Mouse (Mus musculus): ENCODE results near the gene Zcchc14. TPM values are rescaled to one million over a fixed set of nuclear protein-coding genes. Genes with fewer than 3 reads are reported as not detected.

Zcchc14 gene
- polyA plus RNA-seq, 1 experiment from 2014 or later: 40.2 TPM

DNA sequence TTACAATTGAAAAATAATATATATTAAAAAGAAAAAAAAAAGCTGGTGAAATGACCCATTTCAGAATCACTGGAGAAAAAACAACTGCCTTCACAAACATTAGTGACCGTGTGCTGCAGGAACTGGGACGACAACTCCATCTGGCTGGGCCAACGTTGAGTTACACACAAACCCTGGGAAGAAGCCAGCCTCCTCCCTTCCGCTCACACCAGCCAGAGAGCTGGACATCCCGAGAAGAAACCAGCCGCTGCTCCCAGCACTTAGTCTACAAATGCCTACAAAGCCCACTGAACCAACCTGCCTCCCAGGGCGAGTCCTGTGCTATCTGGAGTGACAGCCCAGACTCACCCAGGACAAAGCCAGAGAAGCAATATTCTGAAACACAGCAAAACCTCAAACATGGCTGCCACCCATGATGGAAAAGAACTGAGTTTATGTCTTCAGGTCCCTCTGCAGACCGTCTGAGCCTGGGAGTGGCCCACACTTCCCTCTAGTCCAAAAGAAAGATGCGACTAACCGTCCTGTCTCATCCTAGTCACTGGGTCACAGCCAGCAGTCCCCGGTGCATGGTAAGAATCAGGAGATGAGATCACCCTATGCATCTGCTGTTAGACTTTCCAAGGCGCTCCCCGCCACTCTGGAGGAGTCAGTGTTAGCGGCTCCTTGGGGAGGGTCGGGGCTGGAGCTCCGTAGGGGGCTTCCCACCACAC lies 90.9 kb downstream of the Zcchc14 start:
- Histone ChIP-seq H3K9ac (replicated peaks; ENCODE audit: low read depth, low read length) (no peak overlapping the region), H3K27me3 (ENCODE audit: control insufficient read depth, insufficient read depth, low read length) (no peaks in the 10 kb centered on the region), H3K9me3 (ENCODE audit: control insufficient read depth, low read length) (no peaks in the 10 kb centered on the region), H3K36me3 (ENCODE audit: control insufficient read depth, insufficient read depth, low read length) (peaks cover 13% of the 10 kb centered on the region; the same call in 1 of the 2 replicates), H3K4me3 (ENCODE audit: low read depth, low read length) (no peak overlapping the region), H3K27ac (ENCODE audit: low read depth, low read length) (no peak overlapping the region), H3K4me1 (ENCODE audit: control insufficient read depth, insufficient read depth, low read length) (0 out of 2 replicates have a peak, but pooled peaks cover 3% of the 10 kb centered on the region), H3K4me2 (ENCODE audit: low read depth, low read length) (no peak overlapping the region)
- WGBS: 84% methylated on average over 16 of the region's 16 CpGs
- no peak for ATAC-seq (ENCODE audit: low read depth)

DNA sequence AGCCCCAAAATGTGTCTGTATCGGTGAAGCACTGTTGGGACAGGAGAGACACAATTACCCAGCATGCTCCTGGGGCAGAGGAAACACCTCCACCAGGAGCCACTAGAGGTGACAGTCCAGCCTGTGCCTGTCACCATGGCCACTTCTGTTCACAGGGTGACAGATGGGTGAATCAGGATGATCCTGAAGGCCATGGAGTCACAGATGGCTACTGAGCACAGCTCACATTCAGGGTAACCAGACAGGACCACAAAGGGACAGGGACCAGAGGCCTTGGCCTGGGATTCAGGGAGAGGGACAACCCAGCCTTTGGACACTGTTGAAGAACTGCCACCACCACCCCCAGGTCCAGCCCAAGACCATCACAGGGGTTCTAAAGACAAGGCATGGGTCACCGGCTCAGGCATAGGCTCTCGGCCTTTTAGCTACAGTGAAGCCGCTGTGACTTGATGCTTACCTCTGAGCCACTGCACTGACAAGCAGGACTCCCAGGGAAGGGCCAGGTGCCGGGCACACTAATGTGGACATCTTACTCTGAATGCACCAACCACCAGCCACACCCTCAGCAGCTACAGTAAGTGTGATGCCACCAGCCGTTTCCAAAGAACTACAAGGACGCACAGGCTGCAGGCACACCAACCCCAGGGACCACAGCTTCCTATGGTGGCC lies 92.1 kb downstream of the Zcchc14 start:
- H3K36me3 ChIP-seq (ENCODE audit: control insufficient read depth, insufficient read depth, low read length): peaks cover 13% of the 10 kb centered on the region; the same call in 1 of the 2 replicates
- no peak overlapping the region for H3K27ac ChIP-seq (ENCODE audit: low read depth, low read length)
- no peak overlapping the region for H3K4me3 ChIP-seq (ENCODE audit: low read depth, low read length)
- WGBS: 95% methylated on average over 7 of the region's 7 CpGs
- H3K27me3 ChIP-seq (ENCODE audit: control insufficient read depth, insufficient read depth, low read length): no peaks in the 10 kb centered on the region
- H3K9ac ChIP-seq (replicated peaks; ENCODE audit: low read depth, low read length): no peak overlapping the region
- no peaks in the 10 kb centered on the region for H3K9me3 ChIP-seq (ENCODE audit: control insufficient read depth, low read length)
- no peak for ATAC-seq (ENCODE audit: low read depth)
- H3K4me2 ChIP-seq (ENCODE audit: low read depth, low read length): no peak overlapping the region
- H3K4me1 ChIP-seq (ENCODE audit: control insufficient read depth, insufficient read depth, low read length): 0 out of 2 replicates have a peak, but pooled peaks cover under 1% of the 10 kb centered on the region

DNA sequence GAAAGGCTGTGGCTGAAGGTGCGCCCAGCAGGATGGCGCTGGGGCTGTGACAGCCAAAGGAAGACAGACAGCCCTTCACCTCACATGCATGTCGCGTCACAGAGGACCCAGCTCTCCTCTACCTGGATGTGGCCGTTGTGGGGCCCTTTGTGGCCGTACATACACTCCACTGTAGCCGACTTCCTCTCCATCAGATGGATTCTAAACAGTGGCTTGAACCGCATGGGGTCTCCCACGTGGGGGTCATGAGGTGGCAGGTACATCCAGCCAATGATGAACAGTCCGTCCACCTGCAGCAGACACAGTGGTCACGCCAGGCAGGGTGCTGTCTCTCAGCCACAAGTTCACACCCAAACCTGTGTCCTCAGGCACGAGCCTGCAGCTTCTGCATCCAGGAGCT lies 92.9 kb downstream of the Zcchc14 start:
- H3K9ac ChIP-seq (replicated peaks; ENCODE audit: low read depth, low read length): no peak overlapping the region
- H3K9me3 ChIP-seq (ENCODE audit: control insufficient read depth, low read length): no peaks in the 10 kb centered on the region
- H3K27me3 ChIP-seq (ENCODE audit: control insufficient read depth, insufficient read depth, low read length): no peaks in the 10 kb centered on the region
- H3K36me3 ChIP-seq (ENCODE audit: control insufficient read depth, insufficient read depth, low read length): peaks cover 12% of the 10 kb centered on the region; the same call in 1 of the 2 replicates
- no peak overlapping the region for H3K4me2 ChIP-seq (ENCODE audit: low read depth, low read length)
- H3K4me3 ChIP-seq (ENCODE audit: low read depth, low read length): no peak overlapping the region
- H3K27ac ChIP-seq (ENCODE audit: low read depth, low read length): no peak overlapping the region
- no peak for ATAC-seq (ENCODE audit: low read depth)
- no peaks in the 10 kb centered on the region for H3K4me1 ChIP-seq (ENCODE audit: control insufficient read depth, insufficient read depth, low read length)
- 93% methylated on average over 12 of the region's 12 CpGs for WGBS

DNA sequence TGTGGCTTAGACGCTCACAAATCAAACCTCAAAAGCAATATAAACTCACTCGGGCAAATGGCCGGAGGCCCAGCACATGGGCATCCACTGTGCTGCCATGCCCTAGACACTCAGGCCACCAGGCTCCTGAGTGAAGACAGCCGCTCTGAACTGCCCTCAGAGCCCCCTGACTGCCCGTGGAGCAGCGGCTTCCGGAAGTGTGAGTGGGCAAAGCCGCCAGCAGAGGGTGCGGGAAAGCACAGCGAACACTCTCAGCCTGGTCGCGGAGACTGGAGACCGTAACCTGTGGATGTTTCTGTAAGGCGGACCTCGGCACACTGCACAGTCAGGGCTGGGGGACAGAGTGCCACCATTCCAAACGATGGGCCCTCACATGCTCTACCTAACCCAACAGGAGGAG lies 94.2 kb downstream of the Zcchc14 start:
- no peak overlapping the region for H3K9ac ChIP-seq (replicated peaks; ENCODE audit: low read depth, low read length)
- WGBS: 93% methylated on average over 16 of the region's 16 CpGs
- no peak for ATAC-seq (ENCODE audit: low read depth)
- H3K4me3 ChIP-seq (ENCODE audit: low read depth, low read length): no peak overlapping the region
- no peaks in the 10 kb centered on the region for H3K4me1 ChIP-seq (ENCODE audit: control insufficient read depth, insufficient read depth, low read length)
- H3K27ac ChIP-seq (ENCODE audit: low read depth, low read length): no peak overlapping the region
- no peaks in the 10 kb centered on the region for H3K9me3 ChIP-seq (ENCODE audit: control insufficient read depth, low read length)
- no peak overlapping the region for H3K4me2 ChIP-seq (ENCODE audit: low read depth, low read length)
- peaks cover 22% of the 10 kb centered on the region for H3K36me3 ChIP-seq (ENCODE audit: control insufficient read depth, insufficient read depth, low read length)
- no peaks in the 10 kb centered on the region for H3K27me3 ChIP-seq (ENCODE audit: control insufficient read depth, insufficient read depth, low read length)

DNA sequence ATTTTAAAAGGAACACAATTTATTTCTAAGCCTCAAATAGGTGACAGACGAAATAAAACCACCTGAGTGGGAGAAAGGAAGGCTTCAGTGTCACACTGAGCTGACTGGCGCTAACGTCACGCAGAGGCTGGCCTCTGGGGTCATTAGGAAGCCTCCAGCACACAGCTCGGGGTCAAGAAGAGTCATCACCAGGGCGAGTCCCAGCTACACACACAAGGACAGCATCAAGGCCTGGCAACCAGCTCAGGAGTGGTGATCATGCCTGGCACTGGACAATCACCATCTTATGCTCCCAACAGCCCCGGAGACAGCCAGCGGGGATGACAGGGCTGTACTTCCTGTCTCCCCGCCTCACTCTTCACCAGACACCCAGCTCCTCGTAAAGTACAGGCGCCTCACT lies 95.0 kb downstream of the Zcchc14 start:
- Histone ChIP-seq H3K36me3 (ENCODE audit: control insufficient read depth, insufficient read depth, low read length) (peaks cover 30% of the 10 kb centered on the region), H3K9me3 (ENCODE audit: control insufficient read depth, low read length) (no peaks in the 10 kb centered on the region), H3K27ac (ENCODE audit: low read depth, low read length) (no peak overlapping the region), H3K9ac (replicated peaks; ENCODE audit: low read depth, low read length) (no peak overlapping the region), H3K4me2 (ENCODE audit: low read depth, low read length) (no peak overlapping the region), H3K4me3 (ENCODE audit: low read depth, low read length) (no peak overlapping the region), H3K27me3 (ENCODE audit: control insufficient read depth, insufficient read depth, low read length) (no peaks in the 10 kb centered on the region), H3K4me1 (ENCODE audit: control insufficient read depth, insufficient read depth, low read length) (no peaks in the 10 kb centered on the region)
- no peak for ATAC-seq (ENCODE audit: low read depth)
- WGBS: 89% methylated on average over 11 of the region's 11 CpGs

DNA sequence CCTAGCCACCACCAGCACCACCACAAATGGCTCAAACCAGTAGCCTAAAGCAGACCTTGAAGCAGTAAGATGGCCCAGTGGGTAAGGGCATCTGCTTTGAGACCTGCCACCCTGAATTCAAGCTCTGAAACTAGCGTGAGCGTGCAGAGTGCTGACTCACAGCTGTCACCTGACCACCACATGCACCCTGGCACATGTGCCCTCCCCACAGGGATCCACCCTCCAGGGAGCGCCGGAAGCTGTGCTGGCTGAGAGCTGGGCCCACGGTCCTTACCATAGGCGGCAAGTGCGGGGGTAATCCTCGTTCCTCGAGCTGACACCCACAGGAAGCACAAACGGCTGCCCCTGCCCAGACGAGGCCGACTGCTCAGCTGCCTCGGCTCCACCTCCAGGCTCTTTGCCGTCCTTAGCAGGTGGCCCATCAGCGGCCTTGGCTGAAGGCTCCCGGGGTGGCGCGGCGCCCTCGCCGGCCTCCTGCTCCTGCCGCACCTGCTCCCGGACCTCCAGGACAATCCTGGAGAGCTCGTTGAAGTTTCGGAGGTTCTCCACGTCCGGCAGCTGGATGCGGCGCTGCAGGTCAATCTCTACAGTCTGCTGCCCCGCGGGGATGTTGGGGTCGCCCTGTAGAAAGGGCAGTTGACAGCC lies 98.7 kb downstream of the Zcchc14 start:
- Histone ChIP-seq H3K27ac (ENCODE audit: low read depth, low read length) (no peak overlapping the region), H3K27me3 (ENCODE audit: control insufficient read depth, insufficient read depth, low read length) (no peaks in the 10 kb centered on the region), H3K4me1 (ENCODE audit: control insufficient read depth, insufficient read depth, low read length) (no peaks in the 10 kb centered on the region), H3K9me3 (ENCODE audit: control insufficient read depth, low read length) (no peaks in the 10 kb centered on the region), H3K4me2 (ENCODE audit: low read depth, low read length) (no peak overlapping the region), H3K9ac (replicated peaks; ENCODE audit: low read depth, low read length) (no peak overlapping the region), H3K4me3 (ENCODE audit: low read depth, low read length) (no peak overlapping the region), H3K36me3 (ENCODE audit: control insufficient read depth, insufficient read depth, low read length) (peaks cover 28% of the 10 kb centered on the region)
- ATAC-seq (ENCODE audit: low read depth): no peak
- WGBS: 95% methylated on average over 32 of the region's 32 CpGs

DNA sequence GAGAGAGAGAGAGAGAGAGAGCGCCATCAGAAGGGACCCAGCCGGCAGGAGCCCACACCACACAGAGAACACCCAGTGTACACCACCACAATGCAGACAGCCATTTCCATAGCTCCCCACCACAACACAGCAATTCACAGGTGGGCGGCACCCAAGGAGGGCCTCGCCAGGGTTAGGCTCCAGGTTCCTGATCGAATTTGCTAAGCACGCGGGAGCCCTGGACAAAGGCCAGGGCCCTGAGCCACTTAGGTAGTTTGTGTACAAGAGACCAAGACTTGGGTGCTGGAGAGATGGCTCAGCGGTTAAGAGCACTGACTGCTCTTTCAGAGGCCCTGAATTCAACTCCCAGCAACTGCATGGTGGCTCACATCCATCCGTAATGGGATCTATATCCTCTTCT lies 100.2 kb downstream of the Zcchc14 start:
- 89% methylated on average over 7 of the region's 9 CpGs for WGBS
- Histone ChIP-seq H3K27ac (ENCODE audit: low read depth, low read length) (no peak overlapping the region), H3K4me1 (ENCODE audit: control insufficient read depth, insufficient read depth, low read length) (no peaks in the 10 kb centered on the region), H3K9me3 (ENCODE audit: control insufficient read depth, low read length) (no peaks in the 10 kb centered on the region), H3K27me3 (ENCODE audit: control insufficient read depth, insufficient read depth, low read length) (no peaks in the 10 kb centered on the region), H3K4me2 (ENCODE audit: low read depth, low read length) (no peak overlapping the region), H3K9ac (replicated peaks; ENCODE audit: low read depth, low read length) (no peak overlapping the region), H3K36me3 (ENCODE audit: control insufficient read depth, insufficient read depth, low read length) (peaks cover 23% of the 10 kb centered on the region), H3K4me3 (ENCODE audit: low read depth, low read length) (no peak overlapping the region)
- no peak for ATAC-seq (ENCODE audit: low read depth)

DNA sequence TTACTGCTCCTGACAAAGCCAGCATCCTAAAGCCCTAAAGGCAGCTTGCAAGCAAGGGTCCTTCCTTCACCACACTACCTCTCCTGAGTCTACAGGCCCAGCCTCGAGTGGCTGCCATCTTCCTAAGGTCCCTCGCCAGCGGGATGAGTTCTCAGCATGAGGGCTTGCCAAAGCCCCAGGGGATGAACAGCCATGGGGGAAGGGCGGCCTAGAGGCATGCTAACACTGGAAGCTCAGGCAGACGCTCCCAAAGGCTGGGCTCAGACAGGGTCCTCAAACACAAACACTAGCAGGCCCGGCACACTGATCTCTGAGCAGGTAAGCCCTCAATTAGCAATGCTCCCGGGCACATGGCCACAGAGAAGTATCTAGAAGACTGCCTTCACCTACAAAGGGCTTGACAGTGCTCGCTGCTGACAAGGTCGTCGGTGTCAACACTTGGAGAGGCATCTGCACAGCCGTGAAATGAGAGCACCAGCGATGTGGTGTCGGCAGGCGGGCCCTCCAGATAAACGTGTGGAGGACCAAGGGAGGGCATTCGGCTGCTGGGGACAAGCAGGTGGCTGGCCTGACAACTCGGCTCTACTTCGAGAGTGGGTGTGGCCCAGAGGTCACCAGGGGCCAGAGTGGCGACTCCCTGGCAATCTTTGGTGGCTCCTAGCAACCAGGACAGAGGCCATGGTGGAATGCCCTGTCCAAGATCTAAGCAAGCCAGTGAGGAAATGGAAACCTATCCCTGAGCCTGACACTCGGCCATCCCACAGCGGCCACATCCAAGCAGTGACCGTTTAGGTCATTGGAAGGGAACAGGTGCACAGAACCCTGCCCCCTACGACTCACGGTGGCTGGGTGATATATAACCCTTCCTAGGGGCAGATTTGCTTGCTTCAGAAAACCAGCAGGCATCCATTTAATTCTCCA lies 101.4 kb downstream of the Zcchc14 start:
- no peak overlapping the region for H3K9ac ChIP-seq (replicated peaks; ENCODE audit: low read depth, low read length)
- no peaks in the 10 kb centered on the region for H3K9me3 ChIP-seq (ENCODE audit: control insufficient read depth, low read length)
- H3K36me3 ChIP-seq (ENCODE audit: control insufficient read depth, insufficient read depth, low read length): peaks cover 23% of the 10 kb centered on the region
- no peak overlapping the region for H3K4me3 ChIP-seq (ENCODE audit: low read depth, low read length)
- ATAC-seq (ENCODE audit: low read depth): no peak
- H3K4me1 ChIP-seq (ENCODE audit: control insufficient read depth, insufficient read depth, low read length): no peaks in the 10 kb centered on the region
- no peaks in the 10 kb centered on the region for H3K27me3 ChIP-seq (ENCODE audit: control insufficient read depth, insufficient read depth, low read length)
- no peak overlapping the region for H3K27ac ChIP-seq (ENCODE audit: low read depth, low read length)
- H3K4me2 ChIP-seq (ENCODE audit: low read depth, low read length): no peak overlapping the region
- 67% methylated on average over 24 of the region's 24 CpGs for WGBS

All from neural tube, embryonic 14.5 days (tissue).